Mouse (Mus musculus) forebrain, postnatal 0 days (tissue): ENCODE measurements at regions not wholly inside any gene's neighbourhood (a gene's known extent, or its start where the extent isn't known, plus 50 kb on each side); places are given as distances from the start of the nearest gene placed in this dataset.

Experiments
- ATAC-seq: fragments of 200-750 bp; cut with Nextera tagmentation; 2 replicates; pipeline ENCODE4 v1.8.0; 2017; ENCODE audit warnings: mild to moderate bottlenecking, moderate library complexity
- DNase-seq: peaks from one replicate; pipeline ENCODE4 v3.0.0-alpha.2; 2015
- H3K27ac ChIP-seq: fragments of 300-500 bp; sonication (generic); 2 replicates; pipeline ENCODE4 v1.5.1; 2014; ENCODE audit warnings: low read depth, mild to moderate bottlenecking, antibody characterized with exemption, low read length, moderate library complexity, mixed read lengths
- H3K27me3 ChIP-seq: fragments of 300-500 bp; sonication (generic); 2 replicates; pipeline ENCODE4 v1.6.1; 2014; ENCODE audit warnings: mild to moderate bottlenecking, low read length, mixed read lengths; ENCODE audit not compliant: insufficient read depth
- H3K36me3 ChIP-seq: fragments of 300-500 bp; sonication (generic); 2 replicates; pipeline ENCODE4 v1.6.1; 2014; ENCODE audit warnings: mild to moderate bottlenecking, moderate library complexity; ENCODE audit not compliant: insufficient read depth
- H3K4me1 ChIP-seq: fragments of 300-500 bp; sonication (generic); 2 replicates; pipeline ENCODE4 v1.6.1; 2014; ENCODE audit warnings: antibody characterized with exemption; ENCODE audit not compliant: insufficient read depth
- H3K4me2 ChIP-seq: fragments of 300-500 bp; sonication (generic); 2 replicates; pipeline ENCODE4 v1.6.1; 2014; ENCODE audit warnings: low read depth, mild to moderate bottlenecking, moderate library complexity
- H3K4me3 ChIP-seq: fragments of 300-500 bp; sonication (generic); 2 replicates; pipeline ENCODE4 v1.5.1; 2014; ENCODE audit warnings: low read depth, low read length, mixed read lengths
- H3K9ac ChIP-seq: fragments of 300-500 bp; sonication (generic); 2 replicates; pipeline ENCODE4 v1.6.1; 2014; ENCODE audit warnings: mild to moderate bottlenecking
- H3K9me3 ChIP-seq: fragments of 300-500 bp; sonication (generic); 2 replicates; pipeline ENCODE4 v1.6.1; 2016; ENCODE audit warnings: low read length
- CTCF ChIP-seq: sonication (generic); IDR thresholded peaks from 2 replicates; pipeline ENCODE4 v1.5.1; 2016; ENCODE audit warnings: antibody characterized with exemption, control low read depth, low read depth
- WGBS: fragments of 180-500 bp; shearing (Covaris S2); extraction: QIAGEN DNeasy Blood & Tissue Kit; methylation state at CpG from one replicate; pipeline ENCODE4 v1.1.7; 2014; 5-methylcytosine and 5-hydroxymethylcytosine counted together

DNA sequence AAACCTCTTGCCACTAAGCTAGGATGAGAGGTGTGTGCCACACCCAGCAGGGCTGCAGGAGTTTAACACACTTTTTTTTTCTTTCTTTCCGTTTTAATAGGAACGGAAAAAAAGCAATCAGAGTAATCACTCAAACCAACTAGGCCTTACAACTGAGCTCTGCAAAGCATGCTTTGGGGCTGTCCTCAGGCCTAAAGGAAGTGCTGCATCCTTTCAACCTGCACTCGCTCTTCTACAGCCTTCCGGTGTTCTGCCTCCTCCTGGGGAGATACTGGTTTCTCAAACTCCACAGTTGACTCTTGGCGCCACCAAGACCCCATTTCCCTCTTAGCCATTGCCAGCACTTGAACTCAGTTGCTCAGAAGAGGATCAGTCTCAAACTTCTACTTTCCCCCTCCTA, 143.2 kb downstream of the Foxo1 start:
- DNase-seq (no peak), ATAC-seq (no peak)
- Histone ChIP-seq H3K27me3 (no peaks in the 10 kb centered on the region; the same call in 1 of the 2 replicates), H3K9ac (no peak overlapping the region), H3K9me3 (no peaks in the 10 kb centered on the region), H3K4me3 (no peak overlapping the region), H3K4me1 (no peaks in the 10 kb centered on the region), H3K4me2 (no peak overlapping the region), H3K36me3 (no peaks in the 10 kb centered on the region), H3K27ac (no peak overlapping the region)
- TF ChIP-seq CTCF, result no peak
- WGBS, result 85% methylated on average over 5 of the region's 5 CpGs

DNA sequence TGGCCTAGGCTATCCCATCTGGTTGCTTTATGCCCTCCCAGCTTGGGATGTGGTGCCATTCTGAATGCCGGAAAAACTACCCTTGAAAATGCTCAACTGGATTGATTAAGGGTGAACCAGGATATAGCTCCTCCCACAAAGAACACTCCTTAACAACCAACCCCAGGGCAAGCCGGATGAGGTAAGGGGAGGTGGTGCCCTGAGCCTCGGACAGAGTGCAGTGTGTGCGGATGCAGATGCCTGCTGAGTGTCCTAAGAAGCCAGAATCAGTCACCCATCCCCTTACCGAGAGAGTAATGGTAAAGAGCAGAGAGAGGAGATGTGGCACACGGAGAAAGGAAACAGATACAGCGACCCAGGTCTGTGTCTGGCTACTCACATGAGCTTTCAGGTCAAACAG, 141.3 kb downstream of the Foxo1 start:
- 59% methylated on average over 7 of the region's 7 CpGs for WGBS
- no peak for ATAC-seq
- no peak for DNase-seq
- Histone ChIP-seq H3K9ac (no peak overlapping the region), H3K9me3 (no peaks in the 10 kb centered on the region), H3K36me3 (no peaks in the 10 kb centered on the region), H3K27ac (no peak overlapping the region), H3K4me1 (no peaks in the 10 kb centered on the region), H3K4me2 (no peak overlapping the region), H3K4me3 (no peak overlapping the region), H3K27me3 (no peaks in the 10 kb centered on the region; the same call in 1 of the 2 replicates)
- no peak for TF ChIP-seq CTCF

DNA sequence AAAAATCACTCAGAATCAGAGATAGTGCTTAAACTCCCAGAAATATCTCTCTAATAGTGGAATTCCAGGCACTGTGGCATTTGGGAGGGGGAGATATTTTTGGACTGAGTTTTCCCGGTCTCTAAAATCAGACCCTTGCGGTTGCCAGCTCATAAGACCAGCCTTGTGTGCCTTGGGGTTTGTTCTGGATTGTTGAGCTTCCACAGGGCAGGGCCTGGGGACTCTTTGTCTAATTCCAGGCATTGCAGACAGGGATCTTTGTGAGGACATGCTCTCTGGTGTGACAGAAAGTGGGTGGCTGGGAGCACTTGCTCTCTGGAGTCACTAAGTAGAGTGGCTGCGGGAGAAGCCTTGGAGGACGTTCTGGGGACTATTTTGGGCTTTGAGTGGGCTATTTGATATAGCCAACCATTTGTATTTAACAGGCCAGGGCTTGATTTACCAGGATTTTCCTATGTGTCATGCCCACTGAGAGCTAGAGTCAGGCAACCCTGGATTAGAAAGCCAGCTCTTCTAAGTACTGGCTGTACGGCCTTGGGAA, 138.7 kb downstream of the Foxo1 start:
- Histone ChIP-seq H3K9ac (no peak overlapping the region), H3K27ac (no peak overlapping the region), H3K27me3 (no peaks in the 10 kb centered on the region; the same call in 1 of the 2 replicates), H3K4me1 (no peaks in the 10 kb centered on the region), H3K4me2 (no peak overlapping the region), H3K9me3 (no peaks in the 10 kb centered on the region), H3K36me3 (no peaks in the 10 kb centered on the region), H3K4me3 (no peak overlapping the region)
- DNase-seq (no peak), ATAC-seq (no peak)
- 66% methylated on average over 5 of the region's 5 CpGs for WGBS
- no peak for TF ChIP-seq CTCF

DNA sequence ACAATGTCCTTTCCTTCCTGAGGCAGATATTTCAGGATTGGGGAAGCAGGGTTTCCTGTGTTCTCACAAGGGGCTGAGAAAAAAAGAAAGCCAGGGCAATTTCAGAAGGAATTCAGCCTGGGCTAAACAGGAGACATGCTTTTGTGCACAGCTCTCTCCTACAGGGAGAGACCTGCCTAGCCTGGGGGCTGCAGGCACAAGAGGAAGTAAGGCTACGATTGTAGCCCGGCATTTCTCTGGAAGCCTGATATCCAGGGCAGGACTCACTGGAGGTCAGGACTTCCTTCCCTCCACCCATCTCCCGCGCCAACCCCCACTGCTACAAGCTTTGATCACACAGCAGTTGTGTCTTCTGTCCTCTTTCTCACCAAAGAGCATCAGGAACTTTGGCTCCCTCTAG, 136.5 kb downstream of the Foxo1 start:
- Histone ChIP-seq H3K4me3 (no peak overlapping the region), H3K27me3 (no peaks in the 10 kb centered on the region), H3K9me3 (no peaks in the 10 kb centered on the region), H3K4me2 (no peak overlapping the region), H3K9ac (no peak overlapping the region), H3K27ac (no peak overlapping the region), H3K4me1 (no peaks in the 10 kb centered on the region), H3K36me3 (no peaks in the 10 kb centered on the region)
- ATAC-seq (no peak), DNase-seq (no peak)
- WGBS, result 49% methylated on average over 4 of the region's 4 CpGs
- TF ChIP-seq CTCF, result no peak

DNA sequence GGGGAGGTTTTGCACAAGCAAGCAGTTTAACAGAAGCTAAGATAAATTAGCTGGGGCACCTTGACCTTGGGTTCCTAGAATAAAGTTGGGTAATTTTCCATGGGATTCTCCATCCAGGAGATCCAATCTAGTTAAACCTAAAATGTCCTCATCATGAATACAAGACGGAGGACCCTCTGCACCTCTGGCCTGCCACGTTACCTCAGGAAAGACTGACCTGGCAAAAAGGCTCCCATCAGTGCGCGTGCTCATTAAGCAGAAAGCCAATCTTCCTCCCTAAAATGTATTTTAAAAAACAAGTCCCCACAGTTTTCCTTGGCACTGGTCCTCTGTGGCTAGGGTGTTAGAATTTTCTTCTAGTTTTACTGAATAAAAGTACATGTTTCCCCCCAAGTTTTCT, 134.9 kb downstream of the Foxo1 start:
- no peaks in the 10 kb centered on the region for H3K36me3 ChIP-seq
- no peak for ATAC-seq
- no peaks in the 10 kb centered on the region for H3K27me3 ChIP-seq
- H3K4me2 ChIP-seq, result no peak overlapping the region
- 98% methylated on average over 4 of the region's 4 CpGs for WGBS
- H3K4me1 ChIP-seq, result no peaks in the 10 kb centered on the region
- H3K27ac ChIP-seq, result no peak overlapping the region
- no peak for DNase-seq
- TF ChIP-seq CTCF, result no peak
- H3K4me3 ChIP-seq, result no peak overlapping the region
- H3K9me3 ChIP-seq, result no peaks in the 10 kb centered on the region
- no peak overlapping the region for H3K9ac ChIP-seq
